Mouse (Mus musculus) CD4-positive helper T cell, adult 2 months (primary cell): ENCODE measurements around the gene Scgb1b15.
"Not testable (repeated sequence)": the region's sequence is repeated elsewhere in the genome, so short reads cannot be mapped to it uniquely, and the experiment has no call there.

Source experiments
- DNase-seq: peaks from one replicate; pipeline ENCODE4 v3.0.0-alpha.2; 2012; ENCODE audit warnings: low read depth, missing footprints, low spot score

Scgb1b15 gene

GRCm38 (mm10) chr7:32836254-32836653, at the start of gene Scgb1b15:
Scgb1b15 (plus strand) TSS chr7:32836554.
- DNase-seq, result not testable (repeated sequence)

GRCm38 (mm10) chr7:32829562-32829961, 6.8 kb upstream of the Scgb1b15 start, which contains the start of gene Scgb2b15:
Scgb2b15 (minus strand) TSS chr7:32829662.
- DNase-seq, result not testable (repeated sequence)
